Mouse (Mus musculus) kidney, adult 8-10 months (tissue): ENCODE results near the gene Canx.

ENCODE experiments used
- DNase-seq, 2 experiments: peaks; one replicate each; pipeline ENCODE4 v3.0.0; 2022

The Canx gene

GRCm38 (mm10) chr11:50272819-50273218 is 52.7 kb downstream of the Canx start:
- DNase-seq, result no peak

GRCm38 (mm10) chr11:50269885-50270284 is 55.6 kb downstream of the Canx start:
- no peak for DNase-seq

GRCm38 (mm10) chr11:50269163-50269562 is 56.3 kb downstream of the Canx start:
- peak in 1 of 2 experiments; percentile 43 for DNase-seq

GRCm38 (mm10) chr11:50266997-50267396 is 58.5 kb downstream of the Canx start:
- no peak for DNase-seq

GRCm38 (mm10) chr11:50265931-50266330 is 59.5 kb downstream of the Canx start:
- peak; percentile 88 to 89 for DNase-seq

GRCm38 (mm10) chr11:50263198-50263597 is 62.3 kb downstream of the Canx start:
- DNase-seq, result no peak

GRCm38 (mm10) chr11:50262020-50262419 is 63.5 kb downstream of the Canx start:
- peak; percentile 58 to 73 for DNase-seq

- no peak for DNase-seq
Measured at GRCm38 (mm10) chr11:50258310-50258709, 67.2 kb downstream of the Canx start.

- DNase-seq, result no peak
Measured at GRCm38 (mm10) chr11:50256615-50257014, 68.9 kb downstream of the Canx start.

- DNase-seq, result no peak
Measured at GRCm38 (mm10) chr11:50254010-50254580, 71.4 kb downstream of the Canx start.

- no peak for DNase-seq
Measured at GRCm38 (mm10) chr11:50253393-50253792, 72.1 kb downstream of the Canx start.

GRCm38 (mm10) chr11:50252684-50253265 is 72.7 kb downstream of the Canx start:
- DNase-seq, result no peak

- peak in 1 of 2 experiments; percentile 54 for DNase-seq
Measured at GRCm38 (mm10) chr11:50252166-50252565, 73.3 kb downstream of the Canx start.

- DNase-seq, result no peak
Measured at GRCm38 (mm10) chr11:50248473-50249171, 76.9 kb downstream of the Canx start.

GRCm38 (mm10) chr11:50245269-50245668 is 80.2 kb downstream of the Canx start:
- no peak for DNase-seq
